Mouse (Mus musculus): Measurements from ENCODE around the gene Nelfe. TPM values are rescaled to one million over a fixed set of nuclear protein-coding genes. Genes with fewer than 3 reads are reported as not detected.

Nelfe gene
- polyA plus RNA-seq, 1 experiment, result 173 TPM

DNA sequence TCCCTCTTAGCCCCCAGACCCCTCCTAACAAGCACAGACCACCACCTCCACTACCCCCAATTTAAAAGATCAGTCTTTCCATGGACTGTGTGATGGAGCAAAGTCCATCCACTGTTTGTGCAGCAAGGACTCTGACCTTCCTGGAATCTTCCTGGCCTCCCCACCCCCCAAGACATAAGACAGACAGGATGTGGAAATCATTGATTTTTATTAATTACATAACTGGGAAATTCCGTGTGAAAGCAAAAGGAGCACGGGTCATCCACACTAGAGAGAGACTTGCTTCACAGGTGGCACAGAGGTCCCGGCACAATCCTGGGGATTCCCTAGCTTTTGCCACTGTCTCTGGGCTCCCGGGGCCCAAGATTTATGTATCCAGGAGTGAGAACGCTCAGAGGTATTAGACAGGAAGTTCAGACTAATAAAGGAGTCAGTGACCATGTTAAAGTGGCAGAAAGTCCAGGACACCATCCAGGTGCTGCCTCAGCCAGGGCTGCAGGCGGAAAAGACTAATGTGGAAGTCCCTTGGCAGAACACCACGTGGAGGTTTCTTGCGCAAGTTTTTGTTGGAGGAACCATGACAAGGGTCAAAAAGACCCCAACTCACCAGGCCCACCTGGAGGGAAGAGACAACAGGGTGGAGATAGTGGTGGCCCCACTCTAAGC lies 12.4 kb downstream of the Nelfe start, which contains the start of gene Cfb:
Gene Cfb, minus strand, starts transcription at position 103 of the 666 bp plus-strand sequence.
- H3K27me3 ChIP-seq (ENCODE audit: control insufficient read depth, insufficient read depth, low read length), result no peaks in the 10 kb centered on the region
- no peaks in the 10 kb centered on the region for H3K36me3 ChIP-seq (ENCODE audit: control insufficient read depth, insufficient read depth, low read length)
- H3K4me3 ChIP-seq (ENCODE audit: control insufficient read depth, low read depth, low read length), result no peak within 1 kb of the TSS
- H3K27ac ChIP-seq (ENCODE audit: control insufficient read depth, insufficient read depth, low read depth, low read length), result no peak within 1 kb of the TSS
- H3K4me1 ChIP-seq (ENCODE audit: control insufficient read depth, insufficient read depth, low read length), result no peaks in the 10 kb centered on the region
- TF ChIP-seq POLR2A (IDR thresholded peaks at IDR 0.05; ENCODE audit: control insufficient read depth, low read depth, low read length), result no peak
- TF ChIP-seq CTCF (IDR thresholded peaks at IDR 0.05; ENCODE audit: control insufficient read depth, insufficient read depth, insufficient replicate concordance, low read depth, low read length), result no peak

DNA sequence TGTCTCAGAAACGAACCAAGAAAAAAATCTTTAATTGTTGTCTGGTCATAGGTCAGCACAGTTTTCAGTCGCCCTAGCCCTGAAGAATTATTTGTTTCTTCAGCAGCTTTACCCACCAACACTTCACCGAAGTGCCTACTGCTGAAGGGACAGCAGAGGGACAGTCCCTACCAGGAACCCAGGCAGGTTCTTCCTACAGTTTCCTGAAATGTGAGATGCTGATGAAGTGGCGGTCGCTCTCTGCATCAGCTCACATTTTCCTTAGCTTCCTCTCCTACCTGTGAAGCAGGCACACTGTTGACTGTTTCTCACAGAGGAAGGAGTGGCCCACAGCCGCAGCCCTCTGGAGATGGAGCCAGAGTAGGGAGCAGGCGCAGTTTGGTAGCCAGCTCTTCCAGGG lies 15.8 kb downstream of the Nelfe start:
- H3K4me1 ChIP-seq (ENCODE audit: control insufficient read depth, insufficient read depth, low read length), result no peaks in the 10 kb centered on the region
- no peak overlapping the region for H3K4me3 ChIP-seq (ENCODE audit: control insufficient read depth, low read depth, low read length)
- TF ChIP-seq CTCF (IDR thresholded peaks at IDR 0.05; ENCODE audit: control insufficient read depth, insufficient read depth, insufficient replicate concordance, low read depth, low read length) (no peak), POLR2A (IDR thresholded peaks at IDR 0.05; ENCODE audit: control insufficient read depth, low read depth, low read length) (no peak)
- no peaks in the 10 kb centered on the region for H3K36me3 ChIP-seq (ENCODE audit: control insufficient read depth, insufficient read depth, low read length)
- no peak overlapping the region for H3K27ac ChIP-seq (ENCODE audit: control insufficient read depth, insufficient read depth, low read depth, low read length)
- H3K27me3 ChIP-seq (ENCODE audit: control insufficient read depth, insufficient read depth, low read length), result no peaks in the 10 kb centered on the region

DNA sequence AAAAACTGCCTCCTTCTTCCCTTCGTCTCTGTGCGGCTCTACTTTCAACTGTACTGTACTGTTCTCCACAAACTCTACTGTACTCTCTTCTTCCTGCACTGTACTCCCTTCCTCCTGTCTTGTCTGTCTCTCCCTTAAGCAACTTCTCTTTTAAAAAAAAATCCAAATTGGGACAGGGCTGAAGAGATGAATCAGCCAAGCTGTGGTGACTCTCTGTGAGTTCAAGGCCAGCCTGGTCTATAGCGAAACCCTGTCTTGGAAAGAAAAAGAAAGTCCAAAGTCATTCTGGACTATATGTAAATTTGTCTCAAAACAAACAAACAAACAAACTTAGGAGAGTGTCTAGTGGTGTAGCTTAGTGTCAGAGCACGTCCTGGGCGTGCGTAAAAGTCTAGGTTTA lies 24.1 kb downstream of the Nelfe start:
- Histone ChIP-seq H3K36me3 (ENCODE audit: control insufficient read depth, insufficient read depth, low read length) (no peaks in the 10 kb centered on the region), H3K4me3 (ENCODE audit: control insufficient read depth, low read depth, low read length) (no peak overlapping the region), H3K27me3 (ENCODE audit: control insufficient read depth, insufficient read depth, low read length) (no peaks in the 10 kb centered on the region), H3K27ac (ENCODE audit: control insufficient read depth, insufficient read depth, low read depth, low read length) (no peak overlapping the region), H3K4me1 (ENCODE audit: control insufficient read depth, insufficient read depth, low read length) (peaks cover 2% of the 10 kb centered on the region)
- TF ChIP-seq POLR2A (IDR thresholded peaks at IDR 0.05; ENCODE audit: control insufficient read depth, low read depth, low read length), result no peak
- TF ChIP-seq CTCF (IDR thresholded peaks at IDR 0.05; ENCODE audit: control insufficient read depth, insufficient read depth, insufficient replicate concordance, low read depth, low read length), result no peak

DNA sequence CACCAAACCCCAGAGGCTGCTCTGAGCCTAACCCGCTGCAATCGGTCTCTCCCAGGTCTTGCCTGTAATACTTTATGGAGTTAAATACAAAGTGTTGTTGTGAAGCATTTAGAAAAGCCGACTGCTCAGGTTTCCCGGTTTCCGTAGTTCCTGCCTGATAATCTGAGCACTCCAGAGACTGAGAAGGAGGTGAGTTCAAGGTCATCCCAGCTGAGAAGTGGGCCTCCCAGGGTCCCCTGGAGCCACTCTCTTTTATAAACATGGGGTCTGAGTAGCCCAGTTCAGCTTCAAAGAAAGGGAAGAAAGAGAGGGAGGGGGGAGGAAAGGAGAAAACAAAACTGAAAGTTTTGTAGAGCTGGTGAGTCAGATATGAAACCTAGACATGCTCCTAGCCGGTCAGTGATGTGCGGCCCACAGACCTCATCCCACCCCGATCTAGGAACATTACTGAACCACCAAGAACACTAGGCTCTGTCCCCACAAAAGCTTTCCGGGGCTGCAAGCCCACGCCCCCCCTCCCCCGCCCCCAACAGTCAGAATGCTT lies 29.2 kb downstream of the Nelfe start, which contains the start of gene Zbtb12:
Gene Zbtb12, plus strand, starts transcription at position 148 of the 544 bp plus-strand sequence.
- Histone ChIP-seq H3K4me3 (ENCODE audit: control insufficient read depth, low read depth, low read length) (peak within 1 kb of the TSS; percentile 72), H3K27ac (ENCODE audit: control insufficient read depth, insufficient read depth, low read depth, low read length) (0 out of 2 replicates have a peak within 1 kb of the TSS, but pooled peaks have one; percentile 57)
- TF ChIP-seq POLR2A (IDR thresholded peaks at IDR 0.05; ENCODE audit: control insufficient read depth, low read depth, low read length) (no peak), CTCF (IDR thresholded peaks at IDR 0.05; ENCODE audit: control insufficient read depth, insufficient read depth, insufficient replicate concordance, low read depth, low read length) (no peak)

DNA sequence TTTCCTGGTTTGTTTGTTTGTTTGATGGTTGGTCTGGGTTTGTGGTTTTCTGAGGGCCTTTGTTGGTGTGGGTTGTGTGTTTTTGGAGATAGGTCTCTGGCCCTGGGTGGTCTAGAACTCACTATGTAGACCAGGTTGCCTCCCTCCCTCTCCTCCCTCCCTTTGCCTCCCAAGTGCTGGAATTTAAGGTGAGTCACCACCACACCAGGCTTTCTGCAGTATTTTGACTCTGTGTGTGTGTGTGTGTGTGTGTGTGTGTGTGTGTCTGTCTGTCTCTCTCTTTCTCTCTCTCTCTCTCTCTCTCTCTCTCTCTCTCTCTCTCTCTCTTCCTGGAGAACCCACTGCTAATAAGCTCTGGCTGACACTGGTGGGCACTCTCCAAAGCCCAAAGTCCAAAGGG lies 31.0 kb downstream of the Nelfe start:
- H3K4me3 ChIP-seq (ENCODE audit: control insufficient read depth, low read depth, low read length), result no peak overlapping the region
- peaks cover 14% of the 10 kb centered on the region for H3K4me1 ChIP-seq (ENCODE audit: control insufficient read depth, insufficient read depth, low read length)
- TF ChIP-seq CTCF (IDR thresholded peaks at IDR 0.05; ENCODE audit: control insufficient read depth, insufficient read depth, insufficient replicate concordance, low read depth, low read length) (no peak), POLR2A (IDR thresholded peaks at IDR 0.05; ENCODE audit: control insufficient read depth, low read depth, low read length) (no peak)
- no peak overlapping the region for H3K27ac ChIP-seq (ENCODE audit: control insufficient read depth, insufficient read depth, low read depth, low read length)
- no peaks in the 10 kb centered on the region for H3K36me3 ChIP-seq (ENCODE audit: control insufficient read depth, insufficient read depth, low read length)
- H3K27me3 ChIP-seq (ENCODE audit: control insufficient read depth, insufficient read depth, low read length), result no peaks in the 10 kb centered on the region

More for the DNA sequence above, 29.2 kb downstream of the Nelfe start, which contains the start of gene Zbtb12:
- peaks cover 14% of the 10 kb centered on the region for H3K4me1 ChIP-seq (ENCODE audit: control insufficient read depth, insufficient read depth, low read length)
- H3K27me3 ChIP-seq (ENCODE audit: control insufficient read depth, insufficient read depth, low read length), result no peaks in the 10 kb centered on the region
- no peaks in the 10 kb centered on the region for H3K36me3 ChIP-seq (ENCODE audit: control insufficient read depth, insufficient read depth, low read length)

DNA sequence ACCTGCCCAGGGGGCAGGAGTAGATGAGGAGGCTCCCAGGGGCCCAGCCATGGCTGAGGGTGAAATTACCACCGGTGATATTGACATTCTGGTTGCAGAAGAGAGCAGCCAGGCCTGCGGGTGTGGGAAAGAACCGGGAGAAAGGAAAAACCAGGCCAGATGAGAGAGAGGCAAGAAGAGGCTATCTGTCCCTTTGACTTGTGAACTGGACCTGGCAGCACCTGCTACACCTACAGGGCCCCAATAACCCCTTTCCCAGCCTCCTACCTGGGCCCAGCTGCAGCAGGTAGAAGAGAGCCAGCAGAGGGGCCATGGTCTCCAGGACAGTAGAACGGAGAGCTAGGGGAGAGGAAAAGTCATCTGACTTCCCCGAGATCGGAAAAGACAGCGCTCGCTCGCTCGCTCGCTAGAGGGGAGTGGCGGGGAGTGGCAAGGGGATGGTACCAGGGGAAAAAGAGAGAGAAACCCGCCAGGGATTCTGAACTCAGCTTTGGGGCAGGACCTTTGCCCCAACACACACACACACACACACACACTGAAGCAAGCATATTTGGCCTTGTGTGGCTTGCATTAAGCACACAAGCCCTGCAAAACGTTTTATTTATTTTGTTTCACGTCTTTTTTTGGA lies 31.6 kb downstream of the Nelfe start, which contains the start of gene Gm20547:
Gene Gm20547, minus strand, starts transcription at position 360 of the 628 bp plus-strand sequence.
- TF ChIP-seq CTCF (IDR thresholded peaks at IDR 0.05; ENCODE audit: control insufficient read depth, insufficient read depth, insufficient replicate concordance, low read depth, low read length) (no peak), POLR2A (IDR thresholded peaks at IDR 0.05; ENCODE audit: control insufficient read depth, low read depth, low read length) (no peak)
- peak within 1 kb of the TSS; percentile 32 for H3K4me3 ChIP-seq (ENCODE audit: control insufficient read depth, low read depth, low read length)

DNA sequence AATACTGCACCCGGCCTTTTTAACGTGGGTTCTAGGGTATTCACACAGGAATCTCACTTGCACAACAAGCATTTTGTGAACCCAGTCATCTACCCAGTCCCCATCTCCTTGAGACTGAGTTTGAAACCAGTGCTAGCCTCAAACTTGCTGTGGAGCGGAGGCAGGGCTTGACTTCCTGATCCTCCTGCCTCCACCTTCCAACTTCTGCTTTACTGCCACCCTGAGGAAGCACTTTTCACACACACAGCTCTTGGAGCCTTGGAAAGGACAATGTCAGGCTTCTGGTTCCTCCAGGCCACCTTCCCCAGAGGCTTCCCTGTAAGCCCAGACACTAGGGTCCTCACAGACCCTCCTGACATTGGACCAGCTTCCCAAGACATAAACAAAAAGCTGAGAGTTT lies 33.1 kb downstream of the Nelfe start:
- Histone ChIP-seq H3K4me1 (ENCODE audit: control insufficient read depth, insufficient read depth, low read length) (peaks cover 14% of the 10 kb centered on the region), H3K27ac (ENCODE audit: control insufficient read depth, insufficient read depth, low read depth, low read length) (no peak overlapping the region), H3K36me3 (ENCODE audit: control insufficient read depth, insufficient read depth, low read length) (no peaks in the 10 kb centered on the region), H3K4me3 (ENCODE audit: control insufficient read depth, low read depth, low read length) (no peak overlapping the region), H3K27me3 (ENCODE audit: control insufficient read depth, insufficient read depth, low read length) (no peaks in the 10 kb centered on the region)
- TF ChIP-seq CTCF (IDR thresholded peaks at IDR 0.05; ENCODE audit: control insufficient read depth, insufficient read depth, insufficient replicate concordance, low read depth, low read length), result peak; percentile 19; the same call in 1 of the 2 replicates
- TF ChIP-seq POLR2A (IDR thresholded peaks at IDR 0.05; ENCODE audit: control insufficient read depth, low read depth, low read length), result no peak

More for the DNA sequence above, 31.6 kb downstream of the Nelfe start, which contains the start of gene Gm20547:
- peak within 1 kb of the TSS; percentile 34; the same call in 1 of the 2 replicates for H3K27ac ChIP-seq (ENCODE audit: control insufficient read depth, insufficient read depth, low read depth, low read length)
- H3K4me1 ChIP-seq (ENCODE audit: control insufficient read depth, insufficient read depth, low read length), result peaks cover 14% of the 10 kb centered on the region
- no peaks in the 10 kb centered on the region for H3K36me3 ChIP-seq (ENCODE audit: control insufficient read depth, insufficient read depth, low read length)
- H3K27me3 ChIP-seq (ENCODE audit: control insufficient read depth, insufficient read depth, low read length), result no peaks in the 10 kb centered on the region
